Mouse (Mus musculus) liver, embryonic 14.5 days (tissue): ENCODE measurements at regions not wholly inside any gene's neighbourhood (a gene's known extent, or its start where the extent isn't known, plus 50 kb on each side); places are given as distances from the start of the nearest gene placed in this dataset.

ENCODE experiments used
- ATAC-seq: fragments of 200-750 bp; cut with Nextera tagmentation; 2 replicates; pipeline ENCODE4 v1.8.0; 2017; ENCODE audit warnings: moderate number of reproducible peaks, mild to moderate bottlenecking, moderate library complexity; ENCODE audit not compliant: insufficient read depth
- DNase-seq, 3 experiments: peaks; one replicate each; pipeline ENCODE4 v3.0.0-alpha.2; 2012 to 2013; ENCODE audit warnings: low read depth in 3 of 3, low spot score in 3 of 3
- H3K27ac ChIP-seq: fragments of 300-500 bp; sonication (generic); 2 replicates; pipeline ENCODE4 v1.5.1; 2014; ENCODE audit warnings: moderate library complexity, mild to moderate bottlenecking, control low read depth, inconsistent platforms
- H3K27me3 ChIP-seq: fragments of 300-500 bp; sonication (generic); 2 replicates; pipeline ENCODE4 v1.6.1; 2014; ENCODE audit warnings: mild to moderate bottlenecking, low read length, moderate library complexity; ENCODE audit not compliant: control insufficient read depth, insufficient read depth
- H3K36me3 ChIP-seq: fragments of 300-500 bp; sonication (generic); replicated peaks from 2 replicates; pipeline ENCODE4 v1.6.1; 2014; ENCODE audit warnings: low read depth; ENCODE audit not compliant: control insufficient read depth, insufficient read depth
- H3K4me1 ChIP-seq, 2 experiments: fragments of 200-500 bp in 1 of 2; fragments of 300-500 bp in 1 of 2; sonication (generic) in 1 of 2; replicated peaks; 2 replicates each; pipeline ENCODE4 v1.6.1; 2012 to 2014; ENCODE audit warnings: antibody characterized with exemption in 1 of 2, inconsistent platforms in 1 of 2, low read length in 1 of 2; ENCODE audit not compliant: control insufficient read depth in 2 of 2, insufficient read depth in 2 of 2
- H3K4me2 ChIP-seq: fragments of 300-500 bp; sonication (generic); 2 replicates; pipeline ENCODE4 v1.6.1; 2014; ENCODE audit warnings: low read depth, mild to moderate bottlenecking, control low read depth, moderate library complexity
- H3K4me3 ChIP-seq, 2 experiments: fragments of 200-500 bp in 1 of 2; fragments of 300-500 bp in 1 of 2; sonication (generic) in 1 of 2; 2 replicates each; pipeline ENCODE4 v1.5.1; 2012 to 2014; ENCODE audit warnings: low read depth in 2 of 2, low read length in 2 of 2, mild to moderate bottlenecking in 2 of 2, control low read depth in 1 of 2, inconsistent platforms in 1 of 2, moderate library complexity in 1 of 2; ENCODE audit not compliant: insufficient read depth in 1 of 2
- H3K9ac ChIP-seq: fragments of 300-500 bp; sonication (generic); replicated peaks from 2 replicates; pipeline ENCODE4 v1.6.1; 2014; ENCODE audit warnings: mild to moderate bottlenecking, control low read depth, moderate library complexity
- H3K9me3 ChIP-seq: fragments of 300-500 bp; sonication (generic); 2 replicates; pipeline ENCODE4 v1.6.1; 2016; ENCODE audit warnings: low read length, mixed read lengths; ENCODE audit not compliant: control insufficient read depth
- CTCF ChIP-seq: IDR thresholded peaks from 2 replicates; pipeline ENCODE4 v1.5.1; 2016; ENCODE audit warnings: antibody characterized with exemption, low read depth, control low read depth
- EP300 ChIP-seq: IDR thresholded peaks from 2 replicates; pipeline ENCODE4 v1.6.1; 2016; ENCODE audit warnings: antibody characterized with exemption, low read depth
- WGBS: fragments of 180-500 bp; shearing (Covaris S2); extraction: QIAGEN DNeasy Blood & Tissue Kit; methylation state at CpG from one replicate; pipeline ENCODE4 v1.1.7; 2014; ENCODE audit not compliant: insufficient replicate concordance; 5-methylcytosine and 5-hydroxymethylcytosine counted together

GRCm38 (mm10) chr17:45924595-45924994, 107.6 kb downstream of the Vegfa start:
- Histone ChIP-seq H3K27ac (no peak overlapping the region), H3K4me1 (peaks cover 0 to 4% of the 10 kb centered on the region in 2 experiments; a peak in 1 of 4 replicates), H3K9ac (no peak overlapping the region), H3K4me2 (no peak overlapping the region), H3K9me3 (no peaks in the 10 kb centered on the region), H3K36me3 (no peaks in the 10 kb centered on the region), H3K27me3 (no peaks in the 10 kb centered on the region), H3K4me3 (no peak overlapping the region)
- ATAC-seq (no peak), DNase-seq (no peak)
- 65% methylated on average over 6 of the region's 6 CpGs for WGBS
- no peak for TF ChIP-seq CTCF
- TF ChIP-seq EP300: no peak

- 53% methylated on average over 8 of the region's 8 CpGs for WGBS
- Histone ChIP-seq H3K9ac (no peak overlapping the region), H3K36me3 (no peaks in the 10 kb centered on the region), H3K4me3 (no peak overlapping the region), H3K27ac (no peak overlapping the region), H3K9me3 (no peaks in the 10 kb centered on the region), H3K27me3 (no peaks in the 10 kb centered on the region), H3K4me1 (peaks cover 0 to 4% of the 10 kb centered on the region in 2 experiments; a peak in 1 of 4 replicates), H3K4me2 (no peak overlapping the region)
- no peak for TF ChIP-seq CTCF
- no peak for TF ChIP-seq EP300
- ATAC-seq (no peak), DNase-seq (no peak)
Observed at GRCm38 (mm10) chr17:45923217-45923730, 108.9 kb downstream of the Vegfa start.

- ATAC-seq: no peak
- 78% methylated on average over 2 of the region's 2 CpGs for WGBS
Observed at GRCm38 (mm10) chr17:45917647-45918046, 114.5 kb downstream of the Vegfa start.

GRCm38 (mm10) chr17:45916937-45917336, 115.2 kb downstream of the Vegfa start:
- no peak overlapping the region for H3K27ac ChIP-seq
- no peaks in the 10 kb centered on the region for H3K27me3 ChIP-seq
- no peak overlapping the region for H3K9ac ChIP-seq
- DNase-seq (no peak), ATAC-seq (no peak)
- no peak overlapping the region for H3K4me3 ChIP-seq
- H3K36me3 ChIP-seq: no peaks in the 10 kb centered on the region
- TF ChIP-seq EP300 (no peak), CTCF (no peak)
- no peaks in the 10 kb centered on the region for H3K9me3 ChIP-seq
- peaks cover 0 to 9% of the 10 kb centered on the region in 2 experiments; a peak in 2 of 4 replicates for H3K4me1 ChIP-seq
- H3K4me2 ChIP-seq: no peak overlapping the region
- WGBS: 49% methylated on average over 4 of the region's 4 CpGs

More at GRCm38 (mm10) chr17:45917647-45918046, 114.5 kb downstream of the Vegfa start:
- H3K9ac ChIP-seq: no peak overlapping the region
- H3K36me3 ChIP-seq: no peaks in the 10 kb centered on the region
- no peak overlapping the region for H3K4me2 ChIP-seq
- no peak overlapping the region for H3K27ac ChIP-seq
- DNase-seq: no peak
- no peak for TF ChIP-seq EP300
- TF ChIP-seq CTCF: no peak
- no peaks in the 10 kb centered on the region for H3K9me3 ChIP-seq
- H3K4me3 ChIP-seq: no peak overlapping the region
- H3K27me3 ChIP-seq: no peaks in the 10 kb centered on the region
- H3K4me1 ChIP-seq: peaks cover 0 to 9% of the 10 kb centered on the region in 2 experiments; a peak in 2 of 4 replicates

- H3K4me2 ChIP-seq: no peak overlapping the region
- DNase-seq (no peak), ATAC-seq (no peak)
- no peaks in the 10 kb centered on the region for H3K9me3 ChIP-seq
- no peak overlapping the region for H3K9ac ChIP-seq
- 62% methylated on average over 9 of the region's 9 CpGs for WGBS
- H3K36me3 ChIP-seq: no peaks in the 10 kb centered on the region
- H3K27ac ChIP-seq: no peak overlapping the region
- H3K4me1 ChIP-seq: peaks cover 0 to 5% of the 10 kb centered on the region in 2 experiments; a peak in 2 of 4 replicates
- TF ChIP-seq EP300 (no peak), CTCF (no peak)
- H3K27me3 ChIP-seq: no peaks in the 10 kb centered on the region
- H3K4me3 ChIP-seq: no peak overlapping the region
Observed at GRCm38 (mm10) chr17:45914706-45915240, 117.4 kb downstream of the Vegfa start.
